Mouse (Mus musculus) mouse embryonic stem cell (cell line): ENCODE data around the gene Tubb3.

Source experiments
- in situ Hi-C, 2 experiments: fragments of 300-500 bp; cut with MboI; formaldehyde crosslinking; loops; 1 replicate in 1 of 2; 3 replicates in 1 of 2; pipeline ENCODE4 v1.14.3; 2019 to 2020; ENCODE audit warnings: low sequenced_read_pairs in 2 of 2, low pct_unique_long_range_greater_than_20kb in 1 of 2, mixed read lengths in 1 of 2; ENCODE audit not compliant: unreplicated experiment in 1 of 2

The Tubb3 gene

GRCm38 (mm10) chr8:123411246-123411645, at the start of gene Tubb3:
Gene Tubb3, plus strand, starts transcription at chr8:123411424.
- in situ Hi-C loops = no loop called here

GRCm38 (mm10) chr8:123373403-123374238, 37.6 kb upstream of the Tubb3 start, which contains the start of gene Tcf25:
Gene Tcf25, plus strand, starts transcription at chr8:123373753.
- in situ Hi-C loops = no loop called here

DNA sequence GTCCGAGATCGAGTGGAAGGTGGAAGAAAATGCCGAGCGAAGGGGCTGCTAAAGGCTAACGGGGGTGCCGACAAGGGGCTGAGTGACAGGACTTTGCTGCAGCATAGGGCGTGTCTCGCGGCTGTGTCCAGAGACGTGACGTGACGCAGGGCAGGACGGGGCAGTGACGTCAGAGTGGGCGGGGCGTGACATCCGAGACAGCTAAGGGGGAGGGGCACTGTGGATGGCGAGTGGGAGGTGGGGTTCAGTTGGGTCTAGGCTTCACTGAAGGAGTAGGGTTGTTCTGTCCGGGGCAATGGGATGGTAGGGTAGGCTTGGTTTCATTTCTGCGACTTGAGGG, 37.0 kb upstream of the Tubb3 start:
- in situ Hi-C loops = no loop called here

DNA sequence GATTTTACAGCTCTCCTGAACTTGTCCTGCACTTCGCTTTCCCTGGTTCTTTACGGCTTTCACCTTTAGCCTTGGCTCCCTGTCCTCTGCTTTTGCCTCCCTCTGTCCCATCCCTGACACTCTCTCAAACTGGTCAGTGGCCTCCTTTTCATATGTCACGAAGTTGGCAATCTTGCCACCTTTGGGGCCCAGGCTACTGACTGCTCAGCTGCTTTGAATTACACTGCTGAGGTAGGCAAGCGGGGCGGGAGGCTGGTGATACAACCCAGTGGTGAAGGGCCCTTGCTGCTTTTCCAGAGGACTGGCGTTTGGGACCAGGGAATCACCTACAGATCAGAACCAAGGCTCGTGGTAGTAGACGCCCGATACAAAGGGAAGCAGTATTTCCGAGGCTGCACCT, 35.5 kb upstream of the Tubb3 start:
- in situ Hi-C loops = no loop called here

- in situ Hi-C loops = no loop called here
Observed at GRCm38 (mm10) chr8:123376106-123376505, 35.1 kb upstream of the Tubb3 start.

- in situ Hi-C loops = no loop called here
Observed at GRCm38 (mm10) chr8:123381711-123382110, 29.5 kb upstream of the Tubb3 start.

- in situ Hi-C loops = no loop called here
Observed at GRCm38 (mm10) chr8:123382516-123382915, 28.7 kb upstream of the Tubb3 start.

GRCm38 (mm10) chr8:123384883-123385540, 26.2 kb upstream of the Tubb3 start:
- in situ Hi-C loops = no loop called here

- in situ Hi-C loops = no loop called here
Observed at GRCm38 (mm10) chr8:123387041-123387440, 24.2 kb upstream of the Tubb3 start.

DNA sequence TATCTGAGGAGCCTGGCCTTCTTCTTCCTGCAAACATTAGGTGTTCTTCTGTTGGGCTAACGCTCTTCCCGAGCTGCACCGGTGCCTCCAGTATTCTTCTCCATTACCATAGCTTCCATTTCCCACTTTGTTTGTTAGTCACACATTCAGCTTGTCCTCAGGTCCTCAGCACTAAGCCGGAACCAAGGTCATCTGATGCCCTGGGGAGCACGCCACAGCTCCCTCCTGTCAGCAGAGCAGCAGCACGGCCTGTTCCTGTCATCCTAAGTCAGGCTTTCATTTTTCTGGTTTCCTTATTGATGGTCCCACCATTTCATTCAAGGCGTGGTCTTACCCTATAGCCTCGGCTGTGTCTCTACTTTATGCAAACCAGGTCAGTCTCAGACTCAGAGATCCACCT, 23.4 kb upstream of the Tubb3 start:
- in situ Hi-C loops = no loop called here

- in situ Hi-C loops = no loop called here
Observed at GRCm38 (mm10) chr8:123389026-123389425, 22.2 kb upstream of the Tubb3 start.

GRCm38 (mm10) chr8:123398308-123398707, 12.9 kb upstream of the Tubb3 start:
- in situ Hi-C loops = no loop called here

DNA sequence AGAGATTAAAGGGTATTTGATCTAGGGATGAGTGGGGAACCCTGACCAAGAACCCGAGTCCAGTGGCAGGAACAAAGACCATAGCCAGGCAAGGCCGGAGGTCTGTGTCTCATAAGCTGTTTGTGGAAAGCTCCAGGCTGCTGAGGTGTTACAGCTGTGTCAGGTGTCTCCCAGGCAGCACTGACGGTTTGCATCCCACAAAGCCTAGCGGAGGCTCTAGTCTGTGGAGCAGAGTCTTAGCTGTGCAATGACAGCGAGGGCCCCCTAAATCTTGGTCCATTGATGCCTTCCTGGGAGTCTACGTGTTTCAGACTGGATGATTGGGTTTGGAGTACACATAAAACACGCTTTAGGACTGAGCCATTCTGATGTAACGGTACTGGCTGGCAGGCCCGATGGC, 9.3 kb upstream of the Tubb3 start:
- in situ Hi-C loops = no loop called here

DNA sequence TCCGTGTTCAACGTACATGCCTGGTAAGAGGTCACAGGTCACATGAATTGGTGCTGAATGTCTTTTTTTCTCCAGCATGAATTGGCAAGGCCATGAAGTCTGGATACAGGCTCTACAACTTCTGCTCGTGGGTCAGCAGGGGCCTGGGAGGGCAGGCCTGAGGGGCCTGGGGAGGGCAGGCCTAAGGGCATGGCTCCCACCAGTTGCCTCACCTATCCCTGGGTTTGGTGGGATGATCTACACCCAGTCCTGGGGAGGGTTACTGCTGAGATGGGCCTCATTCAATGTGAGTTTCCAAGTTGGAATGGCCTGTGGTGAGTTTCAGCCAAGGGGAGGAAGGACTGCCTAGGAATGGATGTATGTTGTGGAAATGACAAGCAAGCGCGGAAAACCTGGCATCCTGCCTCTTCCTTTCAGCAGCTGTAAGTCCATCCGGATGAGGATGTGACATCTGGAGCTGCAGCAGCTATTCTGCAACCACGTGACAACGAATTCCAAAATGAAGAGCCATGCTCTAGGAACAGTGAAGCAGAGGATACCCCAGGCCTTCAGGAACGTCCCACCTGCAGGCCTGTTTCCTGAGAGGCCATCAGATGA, 8.4 kb upstream of the Tubb3 start:
- in situ Hi-C loops = no loop called here

- in situ Hi-C loops = no loop called here
Observed at GRCm38 (mm10) chr8:123404521-123404920, 6.7 kb upstream of the Tubb3 start.

- in situ Hi-C loops = no loop called here
Observed at GRCm38 (mm10) chr8:123406786-123407185, 4.4 kb upstream of the Tubb3 start, which contains the start of gene Mc1r. Gene Mc1r, plus strand, starts transcription at chr8:123407107.

DNA sequence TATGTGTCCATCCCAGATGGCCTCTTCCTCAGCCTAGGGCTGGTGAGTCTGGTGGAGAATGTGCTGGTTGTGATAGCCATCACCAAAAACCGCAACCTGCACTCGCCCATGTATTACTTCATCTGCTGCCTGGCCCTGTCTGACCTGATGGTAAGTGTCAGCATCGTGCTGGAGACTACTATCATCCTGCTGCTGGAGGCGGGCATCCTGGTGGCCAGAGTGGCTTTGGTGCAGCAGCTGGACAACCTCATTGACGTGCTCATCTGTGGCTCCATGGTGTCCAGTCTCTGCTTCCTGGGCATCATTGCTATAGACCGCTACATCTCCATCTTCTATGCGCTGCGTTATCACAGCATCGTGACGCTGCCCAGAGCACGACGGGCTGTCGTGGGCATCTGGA, 3.6 kb upstream of the Tubb3 start:
- in situ Hi-C loops = no loop called here

GRCm38 (mm10) chr8:123408586-123409544, 2.4 kb upstream of the Tubb3 start:
- in situ Hi-C loops = no loop called here
